Mouse (Mus musculus) forebrain, embryonic 14.5 days (tissue): ENCODE data around the gene Qrich2. TPM values are rescaled to one million over a fixed set of nuclear protein-coding genes. Genes with fewer than 3 reads are reported as not detected.
A peak's percentile ranks its signal among the peaks of the same experiment; 100 is the strongest.

Experiments
- ATAC-seq: fragments of 200-750 bp; cut with Nextera tagmentation; 2 replicates; pipeline ENCODE4 v1.8.0; 2017; ENCODE audit warnings: mild to moderate bottlenecking, moderate library complexity
- DNase-seq: peaks from one replicate; pipeline ENCODE4 v3.0.0-alpha.2; 2015; ENCODE audit warnings: low spot score
- H3K27ac ChIP-seq: fragments of 300-500 bp; sonication (generic); 2 replicates; pipeline ENCODE4 v1.5.1; 2014; ENCODE audit warnings: low read depth, mild to moderate bottlenecking, control low read depth, low read length, moderate library complexity
- H3K27me3 ChIP-seq: fragments of 300-500 bp; sonication (generic); replicated peaks from 2 replicates; pipeline ENCODE4 v1.6.1; 2014; ENCODE audit warnings: low read length, control low read depth, mixed read lengths; ENCODE audit not compliant: control insufficient read depth, insufficient read depth
- H3K36me3 ChIP-seq: fragments of 300-500 bp; sonication (generic); 2 replicates; pipeline ENCODE4 v1.6.1; 2014; ENCODE audit warnings: low read length, control low read depth; ENCODE audit not compliant: control insufficient read depth, insufficient read depth
- H3K4me1 ChIP-seq: fragments of 300-500 bp; sonication (generic); 2 replicates; pipeline ENCODE4 v1.6.1; 2014; ENCODE audit warnings: antibody characterized with exemption, low read length, control low read depth; ENCODE audit not compliant: control insufficient read depth, insufficient read depth
- H3K4me2 ChIP-seq: fragments of 300-500 bp; sonication (generic); 2 replicates; pipeline ENCODE4 v1.6.1; 2014; ENCODE audit warnings: mild to moderate bottlenecking, control low read depth, low read length
- H3K4me3 ChIP-seq: fragments of 300-500 bp; sonication (generic); 2 replicates; pipeline ENCODE4 v1.5.1; 2014; ENCODE audit warnings: low read depth, low read length, control low read depth
- H3K9ac ChIP-seq: fragments of 300-500 bp; sonication (generic); 2 replicates; pipeline ENCODE4 v1.6.1; 2014; ENCODE audit warnings: mild to moderate bottlenecking, low read length, control low read depth, moderate library complexity
- H3K9me3 ChIP-seq: fragments of 300-500 bp; sonication (generic); replicated peaks from 2 replicates; pipeline ENCODE4 v1.6.1; 2016; ENCODE audit warnings: low read length, control low read depth, mixed read lengths; ENCODE audit not compliant: control insufficient read depth
- WGBS: fragments of 180-500 bp; shearing (Covaris S2); extraction: QIAGEN DNeasy Blood & Tissue Kit; methylation state at CpG from one replicate; pipeline ENCODE4 v1.1.7; 2014; 5-methylcytosine and 5-hydroxymethylcytosine counted together
- polyA plus RNA-seq: library from polyadenylated mRNA; unstranded; fragments of >200 nt; fragmentation: Nextera tagmentation; extraction: Ambion mirVana; gene quantifications from 2 replicates; pipeline ENCODE4 v1.2.1, GENCODE M21; 2014

Gene Qrich2
- polyA plus RNA-seq, 1 experiment from 2014 or later: not detected

GRCm38 (mm10) chr11:116423214-116423613 is 42.8 kb downstream of the Qrich2 start:
- Histone ChIP-seq H3K4me1 (no peaks in the 10 kb centered on the region), H3K9ac (no peak overlapping the region), H3K9me3 (no peaks in the 10 kb centered on the region), H3K4me2 (no peak overlapping the region), H3K27me3 (no peaks in the 10 kb centered on the region), H3K36me3 (no peaks in the 10 kb centered on the region), H3K27ac (no peak overlapping the region), H3K4me3 (no peak overlapping the region)
- DNase-seq (no peak), ATAC-seq (no peak)
- WGBS: 83% methylated on average over 6 of the region's 6 CpGs

GRCm38 (mm10) chr11:116422562-116422961 is 43.5 kb downstream of the Qrich2 start:
- no peak for ATAC-seq
- no peak overlapping the region for H3K4me2 ChIP-seq
- no peaks in the 10 kb centered on the region for H3K36me3 ChIP-seq
- H3K4me1 ChIP-seq: no peaks in the 10 kb centered on the region
- no peak for DNase-seq
- 90% methylated on average over 2 of the region's 2 CpGs for WGBS
- no peaks in the 10 kb centered on the region for H3K27me3 ChIP-seq
- H3K27ac ChIP-seq: no peak overlapping the region
- H3K9me3 ChIP-seq: no peaks in the 10 kb centered on the region
- H3K9ac ChIP-seq: no peak overlapping the region
- no peak overlapping the region for H3K4me3 ChIP-seq

GRCm38 (mm10) chr11:116421102-116421501 is 44.9 kb downstream of the Qrich2 start:
- DNase-seq (no peak), ATAC-seq (no peak)
- WGBS: 77% methylated on average over 6 of the region's 6 CpGs

GRCm38 (mm10) chr11:116418841-116419462 is 47.1 kb downstream of the Qrich2 start:
- 88% methylated on average over 6 of the region's 6 CpGs for WGBS
- Histone ChIP-seq H3K36me3 (no peaks in the 10 kb centered on the region), H3K9ac (no peak overlapping the region), H3K27me3 (no peaks in the 10 kb centered on the region), H3K4me2 (no peak overlapping the region), H3K4me1 (no peaks in the 10 kb centered on the region), H3K27ac (no peak overlapping the region; the same call in 1 of the 2 replicates), H3K4me3 (no peak overlapping the region), H3K9me3 (no peaks in the 10 kb centered on the region)
- ATAC-seq: no peak
- no peak for DNase-seq

More at GRCm38 (mm10) chr11:116421102-116421501, 44.9 kb downstream of the Qrich2 start:
- no peak overlapping the region for H3K4me2 ChIP-seq
- H3K27me3 ChIP-seq: no peaks in the 10 kb centered on the region
- H3K36me3 ChIP-seq: no peaks in the 10 kb centered on the region
- no peaks in the 10 kb centered on the region for H3K4me1 ChIP-seq
- no peaks in the 10 kb centered on the region for H3K9me3 ChIP-seq
- no peak overlapping the region for H3K9ac ChIP-seq
- H3K4me3 ChIP-seq: no peak overlapping the region
- H3K27ac ChIP-seq: no peak overlapping the region

GRCm38 (mm10) chr11:116418194-116418840 is 47.7 kb downstream of the Qrich2 start:
- no peak for DNase-seq
- H3K9ac ChIP-seq: no peak overlapping the region
- no peaks in the 10 kb centered on the region for H3K36me3 ChIP-seq
- H3K4me3 ChIP-seq: no peak overlapping the region
- H3K4me1 ChIP-seq: 0 out of 2 replicates have a peak, but pooled peaks cover 1% of the 10 kb centered on the region
- 28% methylated on average over 2 of the region's 2 CpGs for WGBS
- H3K27me3 ChIP-seq: no peaks in the 10 kb centered on the region
- no peak for ATAC-seq
- no peak overlapping the region for H3K4me2 ChIP-seq
- no peaks in the 10 kb centered on the region for H3K9me3 ChIP-seq
- H3K27ac ChIP-seq: no peak overlapping the region; the same call in 1 of the 2 replicates

- no peaks in the 10 kb centered on the region for H3K27me3 ChIP-seq
- DNase-seq (no peak), ATAC-seq (no peak)
- no peak overlapping the region for H3K4me2 ChIP-seq
- H3K36me3 ChIP-seq: no peaks in the 10 kb centered on the region
- no peak overlapping the region for H3K9ac ChIP-seq
- 0 out of 2 replicates have a peak, but pooled peaks cover 3% of the 10 kb centered on the region for H3K4me1 ChIP-seq
- 84% methylated on average over 5 of the region's 5 CpGs for WGBS
- H3K27ac ChIP-seq: no peak overlapping the region
- H3K9me3 ChIP-seq: no peaks in the 10 kb centered on the region
- H3K4me3 ChIP-seq: no peak overlapping the region
These were observed 49.0 kb downstream of the Qrich2 start for GRCm38 (mm10) chr11:116417054-116417453.

- no peak overlapping the region for H3K27ac ChIP-seq
- H3K27me3 ChIP-seq: no peaks in the 10 kb centered on the region
- no peaks in the 10 kb centered on the region for H3K36me3 ChIP-seq
- 81% methylated on average over 6 of the region's 6 CpGs for whole genome bisulfite sequencing
- DNase-seq (no peak), ATAC-seq (no peak)
- no peak overlapping the region for H3K4me3 ChIP-seq
- peaks cover 9% of the 10 kb centered on the region; the same call in 1 of the 2 replicates for H3K4me1 ChIP-seq
- H3K9ac ChIP-seq: no peak overlapping the region
- no peaks in the 10 kb centered on the region for H3K9me3 ChIP-seq
- H3K4me2 ChIP-seq: no peak overlapping the region
These were observed 49.7 kb downstream of the Qrich2 start for GRCm38 (mm10) chr11:116416196-116416943.

GRCm38 (mm10) chr11:116413631-116414022 is 52.4 kb downstream of the Qrich2 start:
- peak overlapping the region; percentile 92; the same call in 1 of the 2 replicates for H3K27ac ChIP-seq
- no peak for ATAC-seq
- H3K4me1 ChIP-seq: peaks cover 15% of the 10 kb centered on the region; the same call in 1 of the 2 replicates
- H3K9ac ChIP-seq: peak overlapping the region; percentile 96
- H3K9me3 ChIP-seq: no peaks in the 10 kb centered on the region
- H3K36me3 ChIP-seq: no peaks in the 10 kb centered on the region
- peak overlapping the region; percentile 94 for H3K4me2 ChIP-seq
- DNase-seq: no peak
- H3K4me3 ChIP-seq: peak overlapping the region; percentile 82; the same call in 1 of the 2 replicates
- WGBS: 80% methylated on average over 4 of the region's 4 CpGs
- H3K27me3 ChIP-seq: no peaks in the 10 kb centered on the region
